Mouse (Mus musculus) liver, postnatal 0 days (tissue): ENCODE measurements around the gene 4921517D22Rik.

Source experiments
- CTCF ChIP-seq: sonication (generic); IDR thresholded peaks from 2 replicates; pipeline ENCODE4 v1.5.1; 2016; ENCODE audit warnings: antibody characterized with exemption, low read depth
- EP300 ChIP-seq: IDR thresholded peaks from 2 replicates; pipeline ENCODE4 v1.6.1; 2016; ENCODE audit warnings: antibody characterized with exemption, low read depth, mild to moderate bottlenecking

DNA sequence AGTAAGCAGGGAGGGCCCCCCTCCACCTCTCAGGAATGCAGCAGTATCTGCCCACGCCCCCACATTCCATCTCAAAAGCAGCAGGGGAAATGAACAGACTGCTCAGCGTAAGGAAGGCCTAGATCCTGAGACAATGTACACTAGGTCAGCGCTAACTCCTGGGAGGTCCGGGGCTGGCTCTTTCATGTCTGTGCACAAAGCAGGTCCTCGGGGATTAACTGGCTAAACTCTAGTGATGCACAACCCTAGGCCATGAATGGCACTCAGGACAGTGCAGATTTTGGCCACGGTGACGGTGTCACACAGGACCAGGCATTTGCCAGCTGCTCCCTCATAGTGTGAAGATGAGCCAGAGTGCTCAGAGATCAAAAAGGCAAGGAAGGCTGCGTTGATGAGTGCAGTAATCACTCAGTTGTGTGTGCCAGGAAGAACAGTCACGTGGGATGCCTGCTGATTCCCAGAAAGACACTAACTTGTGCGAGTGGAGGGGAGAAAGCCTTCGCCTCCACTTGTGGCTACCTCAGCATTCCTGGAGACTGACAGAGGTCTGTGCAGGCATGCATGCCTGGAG is 47.1 kb downstream of the 4921517D22Rik start:
- TF ChIP-seq CTCF (no peak), EP300 (no peak)
